Mouse (Mus musculus) MEL (cell line): ENCODE data around the gene D630036H23Rik. TPM values are rescaled to one million over a fixed set of nuclear protein-coding genes. Genes with fewer than 3 reads are reported as not detected.
A peak's percentile ranks its signal among the peaks of the same experiment; 100 is the strongest.

Experiments used
- DNase-seq: peaks from one replicate; pipeline ENCODE4 v3.0.0; 2011; ENCODE audit warnings: low read depth, low spot score
- H3K27ac ChIP-seq: 2 replicates; pipeline ENCODE4 v1.5.1; 2012; ENCODE audit warnings: low read depth, mild to moderate bottlenecking, control low read depth, low read length, moderate library complexity; ENCODE audit not compliant: control insufficient read depth
- H3K27me3 ChIP-seq, 2 experiments: fragments of 150-350 bp in 1 of 2; sonication (generic) in 1 of 2; 2 replicates each; pipeline ENCODE4 v1.6.1; 2012; ENCODE audit warnings: low read length in 2 of 2, mild to moderate bottlenecking in 2 of 2, improper control_type of control experiment in 1 of 2, moderate library complexity in 1 of 2; ENCODE audit not compliant: insufficient read depth in 2 of 2, control insufficient read depth in 1 of 2
- H3K36me3 ChIP-seq, 2 experiments: 2 replicates each; pipeline ENCODE4 v1.6.1; 2012 to 2014; ENCODE audit warnings: low read length in 2 of 2, improper control_type of control experiment in 1 of 2, inconsistent platforms in 1 of 2, mild to moderate bottlenecking in 1 of 2; ENCODE audit not compliant: insufficient read depth in 2 of 2, control insufficient read depth in 1 of 2
- H3K4me1 ChIP-seq, 2 experiments: fragments of 150-350 bp in 1 of 2; sonication (generic) in 1 of 2; 2 replicates each; pipeline ENCODE4 v1.6.1; 2012; ENCODE audit warnings: low read length in 2 of 2, improper control_type of control experiment in 1 of 2, mild to moderate bottlenecking in 1 of 2; ENCODE audit not compliant: insufficient read depth in 2 of 2, control insufficient read depth in 1 of 2
- H3K4me3 ChIP-seq, 2 experiments: fragments of 150-350 bp in 1 of 2; sonication (generic) in 1 of 2; 2 replicates each; pipeline ENCODE4 v1.5.1; 2012; ENCODE audit warnings: low read depth in 2 of 2, low read length in 2 of 2, mild to moderate bottlenecking in 2 of 2, moderate library complexity in 2 of 2, control low read depth in 1 of 2, improper control_type of control experiment in 1 of 2; ENCODE audit not compliant: control insufficient read depth in 1 of 2, insufficient read depth in 1 of 2
- H3K79me2 ChIP-seq: 2 replicates; pipeline ENCODE4 v1.6.1; 2012; ENCODE audit warnings: mild to moderate bottlenecking, low read length, moderate library complexity; ENCODE audit not compliant: control insufficient read depth, poor library complexity, insufficient read depth
- H3K9ac ChIP-seq: 2 replicates; pipeline ENCODE4 v1.6.1; 2012; ENCODE audit warnings: low read depth, mild to moderate bottlenecking, control low read depth, low read length, moderate library complexity; ENCODE audit not compliant: control insufficient read depth, poor library complexity, severe bottlenecking
- H3K9me3 ChIP-seq: fragments of 150-350 bp; sonication (generic); replicated peaks from 2 replicates; pipeline ENCODE4 v1.6.1; 2012; ENCODE audit warnings: mild to moderate bottlenecking, low read length, improper control_type of control experiment, moderate library complexity; ENCODE audit not compliant: insufficient read depth
- CHD1 ChIP-seq: IDR thresholded peaks from 2 replicates; pipeline ENCODE4 v1.6.1; 2012; ENCODE audit warnings: low read depth, mild to moderate bottlenecking, inconsistent platforms, low read length, improper control_type of control experiment
- CTCF ChIP-seq, 3 experiments: IDR thresholded peaks in 2 of 3; conservative IDR thresholded peaks in 1 of 3; 2 replicates each; pipeline ENCODE4 v1.5.1; 2011 to 2012; ENCODE audit warnings: low read length in 3 of 3, low read depth in 2 of 3, mild to moderate bottlenecking in 2 of 3, improper control_type of control experiment in 1 of 3, inconsistent platforms in 1 of 3, mixed read lengths in 1 of 3, moderate library complexity in 1 of 3; ENCODE audit not compliant: control insufficient read depth in 1 of 3, insufficient read depth in 1 of 3, poor library complexity in 1 of 3, severe bottlenecking in 1 of 3
- ELF1 ChIP-seq: IDR thresholded peaks from 2 replicates; pipeline ENCODE4 v1.6.1; 2014; ENCODE audit warnings: low read depth, mild to moderate bottlenecking, inconsistent platforms, low read length, improper control_type of control experiment, moderate library complexity
- EP300 ChIP-seq, 2 experiments: IDR thresholded peaks; 2 replicates each; pipeline ENCODE4 v1.6.1; 2011; ENCODE audit warnings: improper control_type of control experiment in 2 of 2, low read length in 2 of 2, low read depth in 1 of 2, mild to moderate bottlenecking in 1 of 2
- GABPA ChIP-seq: IDR thresholded peaks from 2 replicates; pipeline ENCODE4 v1.6.1; 2012; ENCODE audit warnings: low read depth, mild to moderate bottlenecking, inconsistent platforms, low read length, improper control_type of control experiment, moderate library complexity
- GATA1 ChIP-seq: IDR thresholded peaks from 2 replicates; pipeline ENCODE4 v1.6.1; 2011; ENCODE audit warnings: low read depth, low read length, improper control_type of control experiment
- HCFC1 ChIP-seq: IDR thresholded peaks from 2 replicates; pipeline ENCODE4 v1.6.1; 2012; ENCODE audit warnings: low read depth, mild to moderate bottlenecking, inconsistent platforms, low read length, improper control_type of control experiment, moderate library complexity
- KAT2A ChIP-seq: conservative IDR thresholded peaks from 2 replicates; pipeline ENCODE4 v1.6.1; 2012; ENCODE audit warnings: low read depth, low read length, improper control_type of control experiment, inconsistent platforms
- MAFK ChIP-seq: IDR thresholded peaks from 2 replicates; pipeline ENCODE4 v1.6.1; 2011; ENCODE audit warnings: low read depth, mild to moderate bottlenecking, low read length, improper control_type of control experiment, borderline replicate concordance
- MAX ChIP-seq: IDR thresholded peaks from 2 replicates; pipeline ENCODE4 v1.6.1; 2011; ENCODE audit warnings: low read length, improper control_type of control experiment
- MAZ ChIP-seq: IDR thresholded peaks from 2 replicates; pipeline ENCODE4 v1.6.1; 2012; ENCODE audit warnings: low read depth, mild to moderate bottlenecking, inconsistent platforms, low read length, improper control_type of control experiment
- MEF2A ChIP-seq: IDR thresholded peaks from 2 replicates; pipeline ENCODE4 v1.6.1; 2014; ENCODE audit warnings: low read depth, mild to moderate bottlenecking, inconsistent platforms, low read length, improper control_type of control experiment; ENCODE audit not compliant: poor library complexity, insufficient replicate concordance, severe bottlenecking; ENCODE audit errors: extremely low read depth
- MYC ChIP-seq: IDR thresholded peaks from 2 replicates; pipeline ENCODE4 v1.6.1; 2011; ENCODE audit warnings: low read depth, mild to moderate bottlenecking, low read length, improper control_type of control experiment, moderate library complexity
- POLR2A ChIP-seq, 2 experiments: IDR thresholded peaks; 2 replicates each; pipeline ENCODE4 v1.6.1; 2011 to 2012; ENCODE audit warnings: low read length in 2 of 2, mild to moderate bottlenecking in 2 of 2, control low read depth in 1 of 2, improper control_type of control experiment in 1 of 2, low read depth in 1 of 2, moderate library complexity in 1 of 2; ENCODE audit not compliant: control insufficient read depth in 1 of 2, insufficient read depth in 1 of 2, poor library complexity in 1 of 2
- POLR2AphosphoS2 ChIP-seq: IDR thresholded peaks from 2 replicates; pipeline ENCODE4 v1.6.1; 2011; ENCODE audit warnings: low read length, improper control_type of control experiment
- POLR2AphosphoS5 ChIP-seq: IDR thresholded peaks from 2 replicates; pipeline ENCODE4 v1.6.1; 2012; ENCODE audit warnings: low read depth, borderline replicate concordance, mild to moderate bottlenecking, inconsistent platforms, low read length, moderate library complexity, mixed read lengths
- RAD21 ChIP-seq: IDR thresholded peaks from 2 replicates; pipeline ENCODE4 v1.6.1; 2011; ENCODE audit warnings: mild to moderate bottlenecking, low read depth, low read length, improper control_type of control experiment
- TAL1 ChIP-seq: IDR thresholded peaks from 2 replicates; pipeline ENCODE4 v1.6.1; 2012; ENCODE audit warnings: mild to moderate bottlenecking, inconsistent platforms, low read length, moderate library complexity, mixed read lengths
- TBP ChIP-seq: IDR thresholded peaks from 2 replicates; pipeline ENCODE4 v1.8.0; 2011; ENCODE audit warnings: low read depth, low read length, improper control_type of control experiment
- TCF12 ChIP-seq: IDR thresholded peaks from 2 replicates; pipeline ENCODE4 v1.6.1; 2014; ENCODE audit warnings: low read depth, mild to moderate bottlenecking, inconsistent platforms, low read length, improper control_type of control experiment, moderate library complexity
- ZC3H11A ChIP-seq: IDR thresholded peaks from 2 replicates; pipeline ENCODE4 v1.6.1; 2012; ENCODE audit warnings: low read depth, mild to moderate bottlenecking, inconsistent platforms, low read length, improper control_type of control experiment
- ZKSCAN1 ChIP-seq: IDR thresholded peaks from 2 replicates; pipeline ENCODE4 v1.6.1; 2012; ENCODE audit warnings: low read depth, mild to moderate bottlenecking, inconsistent platforms, low read length, improper control_type of control experiment, moderate library complexity
- polyA plus RNA-seq, 2 experiments: library from polyadenylated mRNA; stranded (reverse) in 1 of 2; unstranded in 1 of 2; fragments of >175 nt in 1 of 2; fragments of >200 nt in 1 of 2; gene quantifications; 2 replicates each; pipeline versions ENCODE4 v1.2.1 to v1.2.4; 2012; ENCODE audit warnings: low replicate concordance in 2 of 2, low read depth in 1 of 2; ENCODE audit not compliant: insufficient read length in 2 of 2, insufficient read depth in 1 of 2, missing spikeins in 1 of 2
- total RNA-seq: library from RNA; depleted of rRNA; stranded (reverse); fragments of 300-350 nt; gene quantifications from 2 replicates; pipeline ENCODE4 v1.2.3, GENCODE M21; 2012

Gene D630036H23Rik
- total and polyA plus RNA-seq, 3 experiments, result 0.42 to 1.0 TPM; not detected in 1

GRCm38 (mm10) chr12:36360693-36361092 lies 21.3 kb downstream of the D630036H23Rik start (continued):
- TF ChIP-seq HCFC1, result no peak
- TF ChIP-seq POLR2AphosphoS2, result no peak
- no peak for TF ChIP-seq MAX
- no peak for TF ChIP-seq CTCF (IDR thresholded peaks at IDR 0.05 in 2 of 3, conservative IDR thresholded peaks at IDR 0.05 in 1 of 3; ENCODE audit: control insufficient read depth in 1 of 3, insufficient read depth in 1 of 3, low read depth in 2 of 3, low read length in 3 of 3, poor library complexity in 1 of 3, severe bottlenecking in 1 of 3)
- no peak for TF ChIP-seq POLR2A (IDR thresholded peaks at IDR 0.05; ENCODE audit: control insufficient read depth in 1 of 2, insufficient read depth in 1 of 2, low read depth in 1 of 2, low read length in 2 of 2, poor library complexity in 1 of 2)
- TF ChIP-seq TCF12, result peak; percentile 88
- TF ChIP-seq GATA1, result peak; percentile 95
- no peak for TF ChIP-seq ZC3H11A
- TF ChIP-seq MYC, result 0 out of 2 replicates have a peak, but pooled peaks have one; percentile 57
- peak; percentile 94 to 95 for TF ChIP-seq EP300 (IDR thresholded peaks at IDR 0.05; ENCODE audit: low read depth in 1 of 2, low read length in 2 of 2)
- no peak for TF ChIP-seq TBP
- no peak for TF ChIP-seq RAD21
- TF ChIP-seq ELF1, result no peak
- TF ChIP-seq POLR2AphosphoS5, result no peak
- TF ChIP-seq ZKSCAN1, result no peak
- no peak for TF ChIP-seq KAT2A
- TF ChIP-seq MEF2A, result no peak
- TF ChIP-seq TAL1, result peak; percentile 63
- no peak for TF ChIP-seq GABPA
- no peak for TF ChIP-seq MAFK
- no peak for TF ChIP-seq MAZ

- H3K9me3 ChIP-seq, result no peaks in the 10 kb centered on the region
- peaks cover 0 to 12% of the 10 kb centered on the region in 2 experiments; a peak in 2 of 4 replicates for H3K36me3 ChIP-seq
- H3K79me2 ChIP-seq, result no peaks in the 10 kb centered on the region
- peaks cover 0 to 11% of the 10 kb centered on the region in 2 experiments; a peak in 2 of 4 replicates for H3K4me1 ChIP-seq
- H3K9ac ChIP-seq, result no peak overlapping the region
- peak; percentile 69 for DNase-seq
- peak overlapping the region; percentile 47 for H3K27ac ChIP-seq
- TF ChIP-seq CTCF (IDR thresholded peaks at IDR 0.05 in 2 of 3, conservative IDR thresholded peaks at IDR 0.05 in 1 of 3; ENCODE audit: control insufficient read depth in 1 of 3, insufficient read depth in 1 of 3, low read depth in 2 of 3, low read length in 3 of 3, poor library complexity in 1 of 3, severe bottlenecking in 1 of 3) (peak in 1 of 3 experiments; percentile 16; a peak in 1 of 6 replicates), POLR2A (IDR thresholded peaks at IDR 0.05; ENCODE audit: control insufficient read depth in 1 of 2, insufficient read depth in 1 of 2, low read depth in 1 of 2, low read length in 2 of 2, poor library complexity in 1 of 2) (no peak), TBP (no peak), RAD21 (no peak), CHD1 (no peak), EP300 (IDR thresholded peaks at IDR 0.05; ENCODE audit: low read depth in 1 of 2, low read length in 2 of 2) (0 out of 4 replicates have a peak, but pooled peaks have one; percentile 19 to 24)
- no peaks in the 10 kb centered on the region for H3K27me3 ChIP-seq
- H3K4me3 ChIP-seq, result no peak overlapping the region
Observed at GRCm38 (mm10) chr12:36360064-36360463, 21.9 kb downstream of the D630036H23Rik start.
